Mouse (Mus musculus) neural tube, embryonic 12.5 days (tissue): ENCODE results near the gene Gm44502. TPM values are rescaled to one million over a fixed set of nuclear protein-coding genes. Genes with fewer than 3 reads are reported as not detected.

Experiments
- ATAC-seq: fragments of 200-750 bp; cut with Nextera tagmentation; 2 replicates; pipeline ENCODE4 v1.8.0; 2017; ENCODE audit warnings: low read depth, mild to moderate bottlenecking, moderate TSS enrichment, moderate library complexity; ENCODE audit not compliant: low FRiP score
- H3K27ac ChIP-seq: fragments of 300-500 bp; sonication (generic); 2 replicates; pipeline ENCODE4 v1.5.1; 2016
- H3K27me3 ChIP-seq: fragments of 300-500 bp; sonication (generic); replicated peaks from 2 replicates; pipeline ENCODE4 v1.6.1; 2016; ENCODE audit warnings: mild to moderate bottlenecking
- H3K36me3 ChIP-seq: fragments of 300-500 bp; sonication (generic); 2 replicates; pipeline ENCODE4 v1.6.1; 2016; ENCODE audit warnings: mild to moderate bottlenecking
- H3K4me1 ChIP-seq: fragments of 300-500 bp; sonication (generic); 2 replicates; pipeline ENCODE4 v1.6.1; 2016
- H3K4me2 ChIP-seq: fragments of 300-500 bp; sonication (generic); replicated peaks from 2 replicates; pipeline ENCODE4 v1.6.1; 2016; ENCODE audit warnings: mild to moderate bottlenecking
- H3K4me3 ChIP-seq: fragments of 300-500 bp; sonication (generic); 2 replicates; pipeline ENCODE4 v1.5.1; 2016
- H3K9ac ChIP-seq: fragments of 300-500 bp; sonication (generic); 2 replicates; pipeline ENCODE4 v1.6.1; 2016; ENCODE audit warnings: mild to moderate bottlenecking
- H3K9me3 ChIP-seq: fragments of 300-500 bp; sonication (generic); 2 replicates; pipeline ENCODE4 v1.6.1; 2016; ENCODE audit warnings: mild to moderate bottlenecking
- WGBS: fragments of 180-500 bp; shearing (Covaris S2); methylation state at CpG from one replicate; pipeline ENCODE4 v1.1.7; 2016; 5-methylcytosine and 5-hydroxymethylcytosine counted together
- polyA plus RNA-seq: library from polyadenylated mRNA; unstranded; fragments of >200 nt; fragmentation: Nextera tagmentation; extraction: Ambion mirVana; gene quantifications from 2 replicates; pipeline ENCODE4 v1.2.1, GENCODE M21; 2016

Gene Gm44502
- polyA plus RNA-seq, 1 experiment from 2014 or later: not detected

DNA sequence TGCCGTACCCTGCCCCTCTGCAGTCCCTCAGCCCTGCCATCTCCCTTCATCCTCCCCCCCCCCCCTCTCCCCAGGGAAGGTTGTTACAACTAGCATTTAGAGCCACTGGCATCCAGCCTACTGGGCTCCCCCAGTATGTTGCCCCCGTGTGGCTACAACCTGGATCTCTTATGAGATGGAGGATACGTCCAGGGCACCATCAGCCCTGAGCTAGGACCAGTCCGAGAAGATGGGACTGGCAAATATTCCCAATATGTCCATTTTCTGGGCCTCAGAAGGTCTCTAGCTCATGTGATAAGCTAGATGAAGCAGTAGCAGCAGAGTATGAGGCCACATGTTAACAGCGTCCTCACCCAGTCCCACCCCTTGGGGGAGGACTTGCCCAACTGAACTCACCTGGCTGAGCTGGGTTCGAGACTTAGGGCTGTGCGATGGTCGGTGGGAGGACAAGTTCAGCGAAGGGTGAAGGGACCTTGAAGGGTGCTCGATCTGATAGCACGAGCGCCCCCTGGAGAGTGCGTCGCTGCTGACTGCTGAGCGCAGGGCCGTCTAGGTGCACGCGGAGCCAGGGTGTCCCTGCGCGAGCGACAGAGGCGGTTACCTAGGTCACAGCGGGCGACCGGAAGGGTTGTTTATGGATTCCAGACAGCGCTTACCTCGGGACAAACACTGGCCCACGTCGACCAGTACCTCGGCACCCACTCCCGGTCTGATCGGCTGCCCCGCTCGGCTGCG, 56.3 kb downstream of the Gm44502 start:
- peak overlapping the region; percentile 82 for H3K4me2 ChIP-seq
- ATAC-seq: peak; percentile 79
- peaks cover 13% of the 10 kb centered on the region for H3K4me1 ChIP-seq
- peak overlapping the region; percentile 65 for H3K4me3 ChIP-seq
- 1% methylated on average over 35 of the region's 35 CpGs for WGBS
- peak overlapping the region; percentile 82; the same call in 1 of the 2 replicates for H3K27ac ChIP-seq
- H3K36me3 ChIP-seq: peaks cover 45% of the 10 kb centered on the region
- H3K9me3 ChIP-seq: no peaks in the 10 kb centered on the region
- H3K27me3 ChIP-seq: peaks cover 25% of the 10 kb centered on the region
- peak overlapping the region; percentile 76 for H3K9ac ChIP-seq

- no peak for ATAC-seq
- H3K4me3 ChIP-seq: no peak overlapping the region; the same call in 1 of the 2 replicates
- peaks cover 13% of the 10 kb centered on the region for H3K4me1 ChIP-seq
- WGBS: 84% methylated on average over 7 of the region's 7 CpGs
- no peak overlapping the region for H3K9ac ChIP-seq
- H3K27me3 ChIP-seq: peaks cover 18% of the 10 kb centered on the region
- peaks cover 51% of the 10 kb centered on the region for H3K36me3 ChIP-seq
- no peaks in the 10 kb centered on the region for H3K9me3 ChIP-seq
- H3K4me2 ChIP-seq: peak overlapping the region; percentile 82
- H3K27ac ChIP-seq: no peak overlapping the region
Measured at GRCm38 (mm10) chr15:89372536-89372935, 57.0 kb downstream of the Gm44502 start.

DNA sequence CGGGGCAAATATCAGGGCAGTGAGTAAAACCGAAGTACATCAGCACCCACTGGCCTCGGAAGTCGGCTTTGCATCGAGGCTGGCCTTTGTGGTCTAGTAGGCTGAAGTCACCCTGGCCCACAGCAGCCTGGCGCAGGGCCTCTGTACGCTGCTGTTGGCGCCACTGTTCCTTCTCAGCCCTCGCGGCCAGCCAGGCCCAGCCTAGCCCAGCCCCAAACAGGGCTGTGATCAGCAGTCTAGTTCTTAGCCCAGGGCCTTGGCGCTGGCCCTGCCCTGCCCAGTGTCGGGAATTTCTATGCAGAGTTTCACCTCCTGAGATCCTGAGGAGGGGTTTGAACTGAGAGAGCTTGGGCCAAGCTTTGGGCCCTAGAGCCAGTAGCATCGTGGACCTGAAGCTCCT, 57.4 kb downstream of the Gm44502 start:
- peaks cover 56% of the 10 kb centered on the region for H3K36me3 ChIP-seq
- H3K4me3 ChIP-seq: no peak overlapping the region; the same call in 1 of the 2 replicates
- H3K4me2 ChIP-seq: no peak overlapping the region
- H3K4me1 ChIP-seq: peaks cover 13% of the 10 kb centered on the region
- H3K9ac ChIP-seq: no peak overlapping the region; the same call in 1 of the 2 replicates
- no peak for ATAC-seq
- peaks cover 14% of the 10 kb centered on the region for H3K27me3 ChIP-seq
- H3K27ac ChIP-seq: no peak overlapping the region
- no peaks in the 10 kb centered on the region for H3K9me3 ChIP-seq
- 90% methylated on average over 13 of the region's 13 CpGs for WGBS

Other genes starting within 250 kb of the Gm44502 start
- 123 and 126 TPM in 2 replicates for gene Plxnb2, start 248.9 kb downstream of the Gm44502 start, polyA plus RNA-seq
- 55.5 and 62.6 TPM in 2 replicates for gene Dennd6b, start 233.2 kb downstream of the Gm44502 start, polyA plus RNA-seq
- gene Ppp6r2, start 218.1 kb downstream of the Gm44502 start, polyA plus RNA-seq: 56.9 and 69.7 TPM in 2 replicates
- gene Sbf1, start 114.4 kb downstream of the Gm44502 start, polyA plus RNA-seq: 88.9 and 90.5 TPM in 2 replicates
- gene Adm2, start 107.0 kb downstream of the Gm44502 start, polyA plus RNA-seq: not detected in 2 replicates
- not detected in 2 replicates for gene Miox, start 95.3 kb downstream of the Gm44502 start, polyA plus RNA-seq
- 38.8 and 42.2 TPM in 2 replicates for gene Lmf2, start 74.0 kb downstream of the Gm44502 start, polyA plus RNA-seq
- gene Ncaph2, start 74.0 kb downstream of the Gm44502 start, polyA plus RNA-seq: 133 and 139 TPM in 2 replicates
- 7.8 and 8.8 TPM in 2 replicates for gene Sco2, start 55.9 kb downstream of the Gm44502 start, polyA plus RNA-seq
- gene Tymp, start 52.7 kb downstream of the Gm44502 start, polyA plus RNA-seq: 1.6 and 1.7 TPM in 2 replicates
- 0.30 and 0.54 TPM in 2 replicates for gene Odf3b, start 50.4 kb downstream of the Gm44502 start, polyA plus RNA-seq
- not detected in 2 replicates for gene Klhdc7b, start 44.8 kb downstream of the Gm44502 start, polyA plus RNA-seq
- not detected in 2 replicates for gene Syce3, start 19.2 kb downstream of the Gm44502 start, polyA plus RNA-seq
- 0.85 and 1.4 TPM in 2 replicates for gene Cpt1b, start 3.8 kb downstream of the Gm44502 start, polyA plus RNA-seq
- 5.2 and 5.3 TPM in 2 replicates for gene C730034F03Rik, start 107 bp downstream of the Gm44502 start, polyA plus RNA-seq
- 79.3 and 80.1 TPM in 2 replicates for gene Chkb, start 212 bp upstream of the Gm44502 start, polyA plus RNA-seq
- 61.7 and 62.5 TPM in 2 replicates for gene Mapk8ip2, start 24.2 kb upstream of the Gm44502 start, polyA plus RNA-seq
- gene Arsa, start 47.7 kb upstream of the Gm44502 start, polyA plus RNA-seq: 15.4 and 15.6 TPM in 2 replicates
- 4.8 and 7.1 TPM in 2 replicates for gene Shank3, start 69.9 kb upstream of the Gm44502 start, polyA plus RNA-seq
- gene Acr, start 138.6 kb upstream of the Gm44502 start, polyA plus RNA-seq: 1.0 TPM in 2 replicates
- 74.7 and 82.9 TPM in 2 replicates for gene Rabl2, start 162.2 kb upstream of the Gm44502 start, polyA plus RNA-seq